Mouse (Mus musculus) lung, adult 2 months (tissue): Measurements from ENCODE around the gene Plaa.

Experiments
- CTCF ChIP-seq: fragments of 200-500 bp; IDR thresholded peaks from 2 replicates; pipeline ENCODE4 v1.5.1; 2011; ENCODE audit warnings: mild to moderate bottlenecking, low read length, control low read depth; ENCODE audit not compliant: insufficient read depth
- POLR2A ChIP-seq: fragments of 200-500 bp; IDR thresholded peaks from 2 replicates; pipeline ENCODE4 v1.6.1; 2011; ENCODE audit warnings: low read depth, mild to moderate bottlenecking, control low read depth, low read length, borderline replicate concordance; ENCODE audit errors: extremely low read depth

GRCm38 (mm10) chr4:94533205-94533604, 69.8 kb downstream of the Plaa start:
- TF ChIP-seq CTCF (no peak), POLR2A (no peak)
